Comparison of ENCODE assay signal across 12 mouse cellular contexts in genomic region chr1:190868790-190869189, GRCm38 (mm10). TPM values are rescaled to one million over a fixed set of nuclear protein-coding genes. Genes with fewer than 3 reads are reported as not detected.
DNase-seq lines count a peak whose midpoint lies in the region; TF ChIP-seq lines count a peak whose summit lies in the region.
"Had no signal": no experiment of that assay in that cellular context is flagged by ENCODE, and none has a peak within 500 bp of the region (broad histone marks: within the 10 kb centered on the region; RNA-seq: fewer than 3 reads in every experiment).

No protein-coding gene starts in this region.

- TF ChIP-seq EP300 in heart, adult 2 months (IDR thresholded peaks at IDR 0.05; ENCODE audit: insufficient read depth, low read depth, low read length): no peak

- no peaks in the 10 kb centered on the region for H3K79me2 ChIP-seq in heart, adult 2 months (replicated peaks; ENCODE audit: control insufficient read depth, insufficient read depth, low read length)

- no peak overlapping the region for H3K4me3 ChIP-seq in heart, adult 2 months
- H3K4me3 ChIP-seq: limb, embryonic 13.5 days had no signal

- 74% methylated on average over 3 of the region's 3 CpGs for WGBS in heart, adult 2 months

- no peaks in the 10 kb centered on the region for H3K27me3 ChIP-seq in heart, adult 2 months (ENCODE audit: control insufficient read depth, insufficient read depth, low read length)
- H3K27me3 ChIP-seq: limb, embryonic 13.5 days had no signal

- H3K27ac ChIP-seq in heart, adult 2 months: no peak overlapping the region
- H3K27ac ChIP-seq: limb, embryonic 13.5 days had no signal

- TF ChIP-seq CTCF in heart, adult 2 months (IDR thresholded peaks at IDR 0.05): peak; percentile 56

- no peak overlapping the region for H3K9ac ChIP-seq in heart, adult 2 months (ENCODE audit: low read depth, low read length)
- H3K9ac ChIP-seq: limb, embryonic 13.5 days had no signal

- no peak for DNase-seq in heart, adult 2 months
- DNase-seq in heart, adult 11 months: no peak
- DNase-seq in layer of hippocampus, adult 11-12 months (ENCODE audit: low spot score): peak; percentile 26
- DNase-seq in layer of hippocampus, adult 9-11 months: no peak
- DNase-seq in 416B (ENCODE audit: low read depth) (peak; percentile 19), ZHBTc4 (ENCODE audit: low read depth, low spot score) (peak; percentile 11)
- no peak for DNase-seq in gastrocnemius, postnatal 4 days (ENCODE audit: low spot score in 2 of 2)
- DNase-seq in embryo, embryonic 9.5 days (ENCODE audit: extremely low spot score): no peak
- DNase-seq: gastrocnemius, postnatal 14 days; lung, postnatal 36 days; thymus, postnatal 4 days had no signal

- no peaks in the 10 kb centered on the region for H3K36me3 ChIP-seq in heart, adult 2 months (ENCODE audit: control insufficient read depth, insufficient read depth, low read length)

- intact Hi-C loops in heart, adult 2 months (cut with DNase I): no loop called here

- H3K4me1 ChIP-seq in heart, adult 2 months (ENCODE audit: control insufficient read depth, insufficient read depth, low read length): no peaks in the 10 kb centered on the region
- H3K4me1 ChIP-seq: limb, embryonic 13.5 days had no signal

- TF ChIP-seq POLR2A in heart, adult 2 months (IDR thresholded peaks at IDR 0.05; ENCODE audit: insufficient read depth, low read depth, low read length): no peak

RNA-seq across cellular contexts. Expression of gene Rps6kc1, which starts 42.8 kb away (rescaled TPM):
- 10 to 100 TPM; 15.6 to 18.9 TPM for total RNA-seq in heart, adult 2 months (2021)
- 6.9 and 9.3 TPM in 2 replicates for polyA plus RNA-seq in heart, adult 2 months (2012; rRNA removed)
- total RNA-seq in gastrocnemius, postnatal 4 days (2021): 10 to 100 TPM; 24.1 to 28.2 TPM

RNA-seq across cellular contexts. Expression of gene Angel2, which starts 56.1 kb away (rescaled TPM):
- total RNA-seq in heart, adult 2 months (2021): 10 to 100 TPM; 27.7 to 28.0 TPM
- 18.5 and 23.8 TPM in 2 replicates for polyA plus RNA-seq in heart, adult 2 months (2012; rRNA removed)
- total RNA-seq in gastrocnemius, postnatal 4 days (2021): 10 to 100 TPM; 30.0 to 41.6 TPM

Comparison
In these comparisons a context has a peak if more than half of its experiments do, and no peak if none do; other contexts are left out.
1. DNase-seq: peak in layer of hippocampus, adult 11-12 months (single experiment), 416B (single experiment) and ZHBTc4 (single experiment); none in heart, adult 2 months (0 of 2), heart, adult 11 months (single experiment), layer of hippocampus, adult 9-11 months (single experiment), gastrocnemius, postnatal 4 days (0 of 2) and embryo, embryonic 9.5 days (single experiment).